Mouse (Mus musculus) kidney, postnatal 0 days (tissue): ENCODE measurements around the gene Angptl8. TPM values are rescaled to one million over a fixed set of nuclear protein-coding genes. Genes with fewer than 3 reads are reported as not detected.

Experiments used
- ATAC-seq: fragments of 200-750 bp; cut with Nextera tagmentation; replicated peaks from 2 replicates; pipeline ENCODE4 v1.8.0; 2017; ENCODE audit warnings: low read depth, moderate number of reproducible peaks, moderate TSS enrichment, moderate library complexity; ENCODE audit not compliant: low FRiP score
- DNase-seq: peaks from one replicate; pipeline ENCODE4 v3.0.0-alpha.2; 2016; ENCODE audit warnings: low spot score
- H3K27ac ChIP-seq: fragments of 300-500 bp; sonication (generic); 2 replicates; pipeline ENCODE4 v1.5.1; 2014; ENCODE audit warnings: mild to moderate bottlenecking
- H3K27me3 ChIP-seq: fragments of 300-500 bp; sonication (generic); 2 replicates; pipeline ENCODE4 v1.6.1; 2014; ENCODE audit warnings: low read length, mixed read lengths; ENCODE audit not compliant: insufficient read depth
- H3K36me3 ChIP-seq: fragments of 300-500 bp; sonication (generic); 2 replicates; pipeline ENCODE4 v1.6.1; 2014; ENCODE audit warnings: low read length, mixed read lengths; ENCODE audit not compliant: insufficient read depth
- H3K4me1 ChIP-seq: fragments of 300-500 bp; sonication (generic); replicated peaks from 2 replicates; pipeline ENCODE4 v1.6.1; 2014; ENCODE audit warnings: antibody characterized with exemption, low read length, mixed read lengths; ENCODE audit not compliant: insufficient read depth
- H3K4me2 ChIP-seq: fragments of 300-500 bp; sonication (generic); 2 replicates; pipeline ENCODE4 v1.6.1; 2014; ENCODE audit warnings: mild to moderate bottlenecking, low read length, moderate library complexity, mixed read lengths
- H3K4me3 ChIP-seq: fragments of 300-500 bp; sonication (generic); replicated peaks from 2 replicates; pipeline ENCODE4 v1.5.1; 2014; ENCODE audit warnings: low read depth, low read length
- H3K9ac ChIP-seq: fragments of 300-500 bp; sonication (generic); 2 replicates; pipeline ENCODE4 v1.6.1; 2014; ENCODE audit warnings: low read depth, low read length
- H3K9me3 ChIP-seq: fragments of 300-500 bp; sonication (generic); replicated peaks from 2 replicates; pipeline ENCODE4 v1.6.1; 2016; ENCODE audit warnings: low read length, inconsistent platforms, mixed read lengths
- CTCF ChIP-seq: IDR thresholded peaks from 2 replicates; pipeline ENCODE4 v1.5.1; 2016; ENCODE audit warnings: antibody characterized with exemption, low read depth, mild to moderate bottlenecking, moderate library complexity
- WGBS: fragments of 180-500 bp; shearing (Covaris S2); extraction: QIAGEN DNeasy Blood & Tissue Kit; methylation state at CpG from one replicate; pipeline ENCODE4 v1.1.7; 2014; 5-methylcytosine and 5-hydroxymethylcytosine counted together
- polyA plus RNA-seq: library from polyadenylated mRNA; unstranded; fragments of >200 nt; fragmentation: Nextera tagmentation; extraction: Ambion mirVana; gene quantifications from 2 replicates; pipeline ENCODE4 v1.2.1, GENCODE M21; 2015

Angptl8 gene
- polyA plus RNA-seq, 1 experiment from 2014 or later, result 6.1 TPM

GRCm38 (mm10) chr9:21806363-21806762 is 28.9 kb upstream of the Angptl8 start:
- Histone ChIP-seq H3K4me2 (no peak overlapping the region), H3K36me3 (peaks cover 14% of the 10 kb centered on the region), H3K4me3 (no peak overlapping the region), H3K9ac (no peak overlapping the region), H3K27me3 (no peaks in the 10 kb centered on the region), H3K4me1 (0 out of 2 replicates have a peak, but pooled peaks cover 3% of the 10 kb centered on the region), H3K27ac (no peak overlapping the region), H3K9me3 (no peaks in the 10 kb centered on the region)
- no peak for DNase-seq
- TF ChIP-seq CTCF, result no peak
- ATAC-seq, result no peak
- WGBS, result 62% methylated on average over 3 of the region's 3 CpGs

DNA sequence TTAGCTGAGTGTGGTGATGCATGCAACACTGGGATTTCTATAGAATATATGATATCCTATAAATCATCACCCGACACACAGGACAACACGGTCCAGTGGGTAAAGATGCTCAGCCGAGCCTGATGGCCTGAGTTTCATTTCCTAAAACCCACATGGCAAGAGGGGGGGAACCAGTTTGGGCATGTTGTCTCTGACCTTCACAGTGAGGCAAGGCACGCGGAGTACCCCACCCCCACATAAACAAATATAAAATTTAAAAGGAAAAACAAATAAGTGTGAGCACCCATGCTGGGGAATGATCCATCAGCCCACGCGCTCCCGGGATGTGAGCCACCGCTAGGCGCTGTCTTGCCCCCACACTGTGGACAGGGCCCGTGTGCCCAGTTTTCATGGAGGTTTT is 28.3 kb upstream of the Angptl8 start:
- H3K27ac ChIP-seq, result no peak overlapping the region
- no peaks in the 10 kb centered on the region for H3K9me3 ChIP-seq
- H3K4me2 ChIP-seq, result no peak overlapping the region
- no peak overlapping the region for H3K4me3 ChIP-seq
- H3K4me1 ChIP-seq, result 0 out of 2 replicates have a peak, but pooled peaks cover 3% of the 10 kb centered on the region
- TF ChIP-seq CTCF, result no peak
- H3K36me3 ChIP-seq, result peaks cover 17% of the 10 kb centered on the region
- DNase-seq (no peak), ATAC-seq (no peak)
- 53% methylated on average over 11 of the region's 11 CpGs for WGBS
- no peaks in the 10 kb centered on the region for H3K27me3 ChIP-seq
- no peak overlapping the region for H3K9ac ChIP-seq

DNA sequence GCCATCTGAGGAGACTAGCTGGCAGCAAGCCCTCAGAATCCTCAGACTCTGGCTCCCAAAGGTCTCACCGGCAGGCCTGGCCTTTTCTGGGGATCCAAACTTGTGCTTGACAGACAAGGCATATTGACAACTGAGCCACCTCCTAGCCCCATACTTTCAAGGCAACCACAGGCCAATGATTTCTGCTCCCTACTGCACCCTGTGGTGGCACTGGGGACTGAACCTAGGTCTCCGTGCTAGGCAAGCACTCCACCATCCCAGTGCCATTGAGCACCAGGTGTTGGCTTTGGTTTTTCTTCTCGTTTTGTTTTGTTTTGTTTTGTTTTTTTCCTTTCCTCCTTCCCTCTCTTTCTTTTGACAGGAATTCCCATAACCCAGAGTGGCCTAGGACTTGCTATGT is 26.7 kb upstream of the Angptl8 start:
- Histone ChIP-seq H3K4me1 (0 out of 2 replicates have a peak, but pooled peaks cover 3% of the 10 kb centered on the region), H3K9me3 (no peaks in the 10 kb centered on the region), H3K27me3 (no peaks in the 10 kb centered on the region), H3K36me3 (peaks cover 14% of the 10 kb centered on the region), H3K4me3 (no peak overlapping the region), H3K9ac (no peak overlapping the region), H3K4me2 (no peak overlapping the region), H3K27ac (no peak overlapping the region)
- TF ChIP-seq CTCF, result peak; percentile 52
- no peak for DNase-seq
- no peak for ATAC-seq
- WGBS, result 69% methylated on average over 3 of the region's 3 CpGs

DNA sequence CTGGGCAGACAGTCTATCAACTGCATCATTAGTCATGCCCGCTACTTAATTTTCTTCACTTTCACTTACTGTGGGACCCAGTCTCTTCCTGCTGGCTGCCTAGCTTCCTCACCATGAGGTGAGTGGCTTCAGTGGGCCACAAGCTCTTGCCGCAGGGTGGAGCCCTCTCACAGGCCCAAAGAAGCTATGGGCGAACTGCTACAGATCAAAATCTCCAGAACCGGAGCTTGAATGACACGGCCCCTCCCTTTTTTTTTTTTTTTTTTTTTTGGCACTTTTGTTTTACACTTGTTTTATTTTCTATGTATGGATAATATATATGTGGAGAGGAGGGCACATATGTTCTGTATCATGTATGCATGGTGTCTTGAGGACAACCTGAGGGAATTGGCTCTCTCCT is 24.1 kb upstream of the Angptl8 start:
- Histone ChIP-seq H3K27ac (no peak overlapping the region), H3K4me1 (0 out of 2 replicates have a peak, but pooled peaks cover 3% of the 10 kb centered on the region), H3K27me3 (no peaks in the 10 kb centered on the region), H3K9me3 (no peaks in the 10 kb centered on the region), H3K4me2 (no peak overlapping the region), H3K36me3 (peaks cover 25% of the 10 kb centered on the region), H3K9ac (no peak overlapping the region), H3K4me3 (no peak overlapping the region)
- DNase-seq (no peak), ATAC-seq (no peak)
- no peak for TF ChIP-seq CTCF
- WGBS, result 77% methylated on average over 5 of the region's 5 CpGs

DNA sequence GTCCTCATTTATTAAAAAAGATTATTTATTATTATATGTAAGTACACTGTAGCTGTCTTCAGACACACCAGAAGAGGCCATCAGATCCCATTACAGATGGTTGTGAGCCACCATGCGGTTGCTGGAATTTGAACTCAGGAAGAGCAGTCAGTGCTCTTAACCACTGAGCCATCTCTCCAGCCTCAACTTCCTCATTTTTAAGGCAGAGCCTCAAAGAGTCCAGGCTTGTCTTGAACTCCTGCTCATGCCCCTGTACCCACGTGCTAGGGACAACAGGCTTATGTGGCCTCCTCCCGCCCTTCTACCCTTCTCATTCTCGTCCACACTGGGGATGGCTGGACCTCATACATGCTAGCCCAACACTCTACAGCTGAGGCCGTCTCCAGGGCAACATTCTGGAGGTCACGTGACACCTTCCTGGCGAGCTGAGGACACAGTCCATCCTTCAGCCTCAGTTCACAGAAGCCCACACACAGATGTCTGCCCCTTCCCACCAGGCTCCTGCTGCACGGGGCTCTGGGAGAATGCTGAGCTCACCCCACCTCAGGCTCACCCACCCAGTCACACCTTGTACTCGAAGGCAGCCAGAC is 18.5 kb upstream of the Angptl8 start:
- Histone ChIP-seq H3K4me1 (no peaks in the 10 kb centered on the region), H3K36me3 (peaks cover 35% of the 10 kb centered on the region), H3K9me3 (no peaks in the 10 kb centered on the region), H3K4me3 (no peak overlapping the region), H3K4me2 (no peak overlapping the region), H3K27me3 (no peaks in the 10 kb centered on the region), H3K27ac (no peak overlapping the region), H3K9ac (no peak overlapping the region)
- WGBS, result 67% methylated on average over 9 of the region's 9 CpGs
- no peak for TF ChIP-seq CTCF
- no peak for DNase-seq
- 0 out of 2 replicates have a peak, but pooled peaks have one; percentile 21 for ATAC-seq

DNA sequence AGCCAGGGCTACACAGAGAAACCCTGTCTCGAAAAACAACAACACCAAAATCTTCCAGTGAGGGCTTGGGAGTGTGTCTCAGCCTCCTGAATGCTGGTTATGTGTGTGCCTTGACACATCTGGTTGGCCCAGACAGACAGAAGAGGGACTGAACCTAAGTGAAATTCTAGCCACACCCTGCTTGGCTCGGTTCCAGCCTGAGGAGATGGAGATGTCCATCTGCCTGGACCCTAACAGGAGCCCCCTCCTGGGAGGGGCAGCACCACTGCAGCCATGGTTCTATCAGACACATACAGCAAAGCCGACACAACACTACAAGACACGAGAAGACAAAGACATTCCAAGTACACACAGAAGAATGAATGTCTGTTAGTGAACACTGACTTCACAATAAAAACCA is 17.2 kb upstream of the Angptl8 start:
- H3K4me2 ChIP-seq, result no peak overlapping the region
- H3K27ac ChIP-seq, result no peak overlapping the region
- no peaks in the 10 kb centered on the region for H3K27me3 ChIP-seq
- no peaks in the 10 kb centered on the region for H3K9me3 ChIP-seq
- no peak overlapping the region for H3K4me3 ChIP-seq
- no peaks in the 10 kb centered on the region for H3K4me1 ChIP-seq
- DNase-seq, result no peak
- H3K36me3 ChIP-seq, result peaks cover 30% of the 10 kb centered on the region
- H3K9ac ChIP-seq, result no peak overlapping the region
- WGBS, result 87% methylated on average over 4 of the region's 4 CpGs
- no peak for ATAC-seq
- no peak for TF ChIP-seq CTCF

DNA sequence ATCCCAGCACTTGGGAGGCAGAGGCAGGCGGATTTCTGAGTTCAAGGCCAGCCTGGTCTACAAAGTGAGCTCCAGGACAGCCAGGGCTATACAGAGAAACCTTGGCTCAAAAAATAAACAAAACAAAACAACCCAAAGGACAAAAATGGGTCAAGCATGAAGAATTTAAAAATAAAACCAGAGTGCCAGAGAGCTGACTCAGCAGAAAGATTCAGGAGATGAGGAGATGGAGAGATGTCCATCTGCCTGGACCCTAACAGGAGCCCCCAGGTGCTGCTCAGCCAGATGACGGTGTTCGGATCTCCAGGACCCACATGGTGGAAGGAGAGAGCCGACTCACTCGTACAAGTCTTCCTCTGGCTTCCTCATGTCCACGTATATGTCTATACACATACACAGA is 16.7 kb upstream of the Angptl8 start:
- no peak for TF ChIP-seq CTCF
- WGBS, result 96% methylated on average over 6 of the region's 6 CpGs
- DNase-seq (no peak), ATAC-seq (no peak)
- H3K9me3 ChIP-seq, result no peaks in the 10 kb centered on the region
- no peak overlapping the region for H3K4me2 ChIP-seq
- H3K4me1 ChIP-seq, result no peaks in the 10 kb centered on the region
- no peak overlapping the region for H3K4me3 ChIP-seq
- no peak overlapping the region for H3K9ac ChIP-seq
- H3K27ac ChIP-seq, result no peak overlapping the region
- H3K36me3 ChIP-seq, result peaks cover 30% of the 10 kb centered on the region
- H3K27me3 ChIP-seq, result no peaks in the 10 kb centered on the region
